Mouse (Mus musculus): Measurements from ENCODE around the gene Gm9817.

The Gm9817 gene

GRCm38 (mm10) chr13:45092816-45093215 is 14.3 kb downstream of the Gm9817 start:
- no peak for DNase-seq (ENCODE audit: low spot score)

- no peak for DNase-seq (ENCODE audit: low spot score)
Measured at GRCm38 (mm10) chr13:45095028-45095427, 16.5 kb downstream of the Gm9817 start.

GRCm38 (mm10) chr13:45099582-45100229 is 21.2 kb downstream of the Gm9817 start:
- DNase-seq (ENCODE audit: low spot score): no peak

- no peak for DNase-seq (ENCODE audit: low spot score)
Measured at GRCm38 (mm10) chr13:45106480-45106879, 28.0 kb downstream of the Gm9817 start.

- DNase-seq (ENCODE audit: low spot score): no peak
Measured at GRCm38 (mm10) chr13:45108851-45109390, 30.4 kb downstream of the Gm9817 start.

GRCm38 (mm10) chr13:45118375-45118774 is 39.9 kb downstream of the Gm9817 start:
- no peak for DNase-seq (ENCODE audit: low spot score)

GRCm38 (mm10) chr13:45118822-45119221 is 40.3 kb downstream of the Gm9817 start:
- no peak for DNase-seq (ENCODE audit: low spot score)

All from urinary bladder, postnatal 14 days (tissue).